Mouse (Mus musculus) bone marrow, adult 2 months (tissue): Measurements from ENCODE around the gene Ciz1. TPM values are rescaled to one million over a fixed set of nuclear protein-coding genes. Genes with fewer than 3 reads are reported as not detected.

Source experiments
- H3K27ac ChIP-seq: fragments of 200-500 bp; 2 replicates; pipeline ENCODE4 v1.5.1; 2012; ENCODE audit warnings: low read depth, mild to moderate bottlenecking, control low read depth, inconsistent platforms, low read length; ENCODE audit not compliant: control insufficient read depth, poor library complexity, insufficient read depth
- H3K4me1 ChIP-seq: fragments of 200-500 bp; 2 replicates; pipeline ENCODE4 v1.6.1; 2011; ENCODE audit warnings: low read length; ENCODE audit not compliant: control insufficient read depth, insufficient read depth
- H3K4me3 ChIP-seq: fragments of 200-500 bp; replicated peaks from 2 replicates; pipeline ENCODE3; 2011; ENCODE audit warnings: mild to moderate bottlenecking, low read depth, low read length, control low read depth; ENCODE audit not compliant: control insufficient read depth
- CTCF ChIP-seq: fragments of 200-500 bp; IDR thresholded peaks from 2 replicates; pipeline ENCODE4 v1.5.1; 2011; ENCODE audit warnings: low read length, control low read depth; ENCODE audit not compliant: control insufficient read depth, insufficient read depth
- POLR2A ChIP-seq: fragments of 200-500 bp; IDR thresholded peaks from 2 replicates; pipeline ENCODE4 v1.6.1; 2011; ENCODE audit warnings: low read depth, mild to moderate bottlenecking, control low read depth, low read length, borderline replicate concordance; ENCODE audit not compliant: control insufficient read depth
- WGBS: fragments of 180-500 bp; shearing (Covaris S2); methylation state at CpG from one replicate; pipeline ENCODE4 v1.1.7; 2018; 5-methylcytosine and 5-hydroxymethylcytosine counted together
- polyA plus RNA-seq: library from polyadenylated mRNA; stranded (reverse); fragments of >200 nt; gene quantifications from 2 replicates; pipeline ENCODE4 v1.2.4, GENCODE M21; 2011; ENCODE audit warnings: low replicate concordance; ENCODE audit not compliant: missing spikeins, insufficient read depth, insufficient read length

Ciz1 gene
- polyA plus RNA-seq, 1 experiment = 127 TPM

- H3K4me3 ChIP-seq = no peak overlapping the region
- H3K4me1 ChIP-seq = no peaks in the 10 kb centered on the region
- TF ChIP-seq POLR2A (no peak), CTCF (no peak)
- 81% methylated on average over 7 of the region's 7 CpGs for WGBS
- H3K27ac ChIP-seq = no peak overlapping the region
These were observed 55.2 kb downstream of the Ciz1 start for GRCm38 (mm10) chr2:32407144-32407824.

GRCm38 (mm10) chr2:32408429-32409424 is 56.6 kb downstream of the Ciz1 start:
- 84% methylated on average over 25 of the region's 25 CpGs for WGBS
- H3K4me3 ChIP-seq = no peak overlapping the region
- H3K27ac ChIP-seq = no peak overlapping the region
- TF ChIP-seq CTCF (no peak), POLR2A (no peak)
- peaks cover 2% of the 10 kb centered on the region for H3K4me1 ChIP-seq

- Histone ChIP-seq H3K4me1 (peaks cover 2% of the 10 kb centered on the region), H3K27ac (no peak overlapping the region), H3K4me3 (no peak overlapping the region)
- TF ChIP-seq POLR2A = no peak
- no peak for TF ChIP-seq CTCF
- 86% methylated on average over 7 of the region's 7 CpGs for WGBS
These were observed 59.3 kb downstream of the Ciz1 start for GRCm38 (mm10) chr2:32411407-32411806.

GRCm38 (mm10) chr2:32412742-32413531 is 60.8 kb downstream of the Ciz1 start:
- Histone ChIP-seq H3K4me3 (no peak overlapping the region), H3K27ac (no peak overlapping the region), H3K4me1 (peaks cover 2% of the 10 kb centered on the region)
- WGBS = 71% methylated on average over 6 of the region's 6 CpGs
- TF ChIP-seq POLR2A (no peak), CTCF (no peak)

GRCm38 (mm10) chr2:32413936-32414335 is 61.8 kb downstream of the Ciz1 start:
- H3K4me1 ChIP-seq = peaks cover 2% of the 10 kb centered on the region
- TF ChIP-seq POLR2A = no peak
- whole genome bisulfite sequencing = 69% methylated on average over 5 of the region's 5 CpGs
- H3K4me3 ChIP-seq = no peak overlapping the region
- no peak overlapping the region for H3K27ac ChIP-seq

GRCm38 (mm10) chr2:32415801-32416200 is 63.7 kb downstream of the Ciz1 start:
- TF ChIP-seq POLR2A (no peak), CTCF (no peak)
- Histone ChIP-seq H3K4me1 (peaks cover 2% of the 10 kb centered on the region), H3K4me3 (no peak overlapping the region), H3K27ac (no peak overlapping the region)
- 87% methylated on average over 12 of the region's 12 CpGs for WGBS

GRCm38 (mm10) chr2:32416556-32416955 is 64.4 kb downstream of the Ciz1 start:
- TF ChIP-seq CTCF = no peak
- Histone ChIP-seq H3K27ac (no peak overlapping the region), H3K4me3 (no peak overlapping the region), H3K4me1 (peaks cover 2% of the 10 kb centered on the region)
- 90% methylated on average over 2 of the region's 2 CpGs for WGBS

- TF ChIP-seq CTCF (no peak), POLR2A (no peak)
- no peak overlapping the region for H3K4me3 ChIP-seq
- H3K4me1 ChIP-seq = peaks cover 2% of the 10 kb centered on the region
- 90% methylated on average over 8 of the region's 8 CpGs for WGBS
- H3K27ac ChIP-seq = no peak overlapping the region
These were observed 65.4 kb downstream of the Ciz1 start for GRCm38 (mm10) chr2:32417486-32417885.
